Mouse (Mus musculus) kidney, adult 2 months (tissue): ENCODE measurements at regions not wholly inside any gene's neighbourhood (a gene's known extent, or its start where the extent isn't known, plus 50 kb on each side); places are given as distances from the start of the nearest gene placed in this dataset.

Source experiments
- CTCF ChIP-seq: fragments of 200-500 bp; conservative IDR thresholded peaks from 2 replicates; pipeline ENCODE4 v1.5.1; 2011; ENCODE audit warnings: low read depth, mild to moderate bottlenecking, control low read depth, low read length, moderate library complexity, mixed read lengths; ENCODE audit not compliant: insufficient read depth, insufficient read length
- POLR2A ChIP-seq: fragments of 200-500 bp; IDR thresholded peaks from one replicate; pipeline ENCODE4 v1.6.1; 2011; ENCODE audit warnings: low read depth, low read length, control low read depth

DNA sequence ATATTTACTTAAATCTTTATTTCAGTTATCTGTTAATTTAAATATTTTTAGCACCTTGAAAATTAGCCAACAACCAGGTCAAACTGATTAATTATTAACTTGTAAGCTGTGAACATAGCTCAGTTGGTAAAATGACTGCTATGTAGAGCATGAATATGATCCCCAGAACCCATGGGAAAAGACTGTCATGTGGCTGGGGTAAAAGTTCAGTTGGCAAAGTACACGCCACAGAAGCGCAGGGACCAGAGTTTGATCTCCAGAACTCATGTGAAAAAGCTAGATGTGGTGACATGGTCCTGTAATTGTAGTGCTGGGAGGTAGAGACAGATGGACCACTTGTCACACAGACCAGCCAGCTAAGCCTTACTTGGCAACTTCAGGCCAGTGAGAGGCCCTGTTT lies 81.1 kb downstream of the Tex13c3 start:
- no peak for TF ChIP-seq CTCF
- TF ChIP-seq POLR2A, result no peak
